12 mouse cellular contexts compared by ENCODE assay signal in genomic region chr1:170845448-170846307, GRCm38 (mm10). TPM values are rescaled to one million over a fixed set of nuclear protein-coding genes. Genes with fewer than 3 reads are reported as not detected.
DNase-seq lines count a peak whose midpoint lies in the region; ATAC-seq and TF ChIP-seq lines count a peak whose summit lies in the region.
"Had no signal": no experiment of that assay in that cellular context is flagged by ENCODE, and none has a peak within 500 bp of the region (broad histone marks: within the 10 kb centered on the region; RNA-seq: fewer than 3 reads in every experiment).

No protein-coding gene starts in this region.

- H3K27ac ChIP-seq in kidney, embryonic 16.5 days (ENCODE audit: low read length): no peak overlapping the region
- H3K27ac ChIP-seq in forebrain, postnatal 0 days (ENCODE audit: low read depth, low read length): no peak overlapping the region
- H3K27ac ChIP-seq: limb, embryonic 12.5 days; neural tube, embryonic 12.5 days had no signal

- no peaks in the 10 kb centered on the region for H3K27me3 ChIP-seq in kidney, embryonic 16.5 days (ENCODE audit: insufficient read depth, low read length)
- no peaks in the 10 kb centered on the region for H3K27me3 ChIP-seq in forebrain, postnatal 0 days (ENCODE audit: insufficient read depth, low read length)
- H3K27me3 ChIP-seq: limb, embryonic 12.5 days; neural tube, embryonic 12.5 days had no signal

- peak; percentile 20 for ATAC-seq in CD4-positive, CD25-positive, alpha-beta regulatory T cell, adult 4 months
- peak; percentile 42; the same call in 1 of the 2 replicates for ATAC-seq in erythroblast, adult 5-6 weeks (replicated peaks; ENCODE audit: low FRiP score, poor library complexity, severe bottlenecking)
- no peak for ATAC-seq in kidney, embryonic 16.5 days (ENCODE audit: low FRiP score, low TSS enrichment)
- ATAC-seq in forebrain, postnatal 0 days: no peak
- ATAC-seq: forebrain, embryonic 14.5 days had no signal

- TF ChIP-seq CTCF in forebrain, postnatal 0 days (IDR thresholded peaks at IDR 0.05; ENCODE audit: low read depth): no peak

- no peak overlapping the region for H3K4me3 ChIP-seq in kidney, embryonic 16.5 days (ENCODE audit: low read length)
- H3K4me3 ChIP-seq in forebrain, postnatal 0 days (ENCODE audit: low read depth, low read length): no peak overlapping the region
- H3K4me3 ChIP-seq: limb, embryonic 12.5 days; neural tube, embryonic 12.5 days had no signal

- DNase-seq in heart, adult 11 months: peak; percentile 95
- no peak for DNase-seq in heart, postnatal 25 days (ENCODE audit: low spot score)
- DNase-seq in liver: peak; percentile 79
- no peak for DNase-seq in adrenal gland, adult 18-20 months (ENCODE audit: low spot score in 2 of 2)
- no peak for DNase-seq in forebrain, postnatal 0 days
- DNase-seq: kidney, adult 9 months had no signal

- no peak overlapping the region for H3K9ac ChIP-seq in kidney, embryonic 16.5 days (replicated peaks; ENCODE audit: low read length)
- no peak overlapping the region for H3K9ac ChIP-seq in forebrain, postnatal 0 days
- H3K9ac ChIP-seq: limb, embryonic 12.5 days; neural tube, embryonic 12.5 days had no signal

- 59% methylated on average over 10 of the region's 10 CpGs for WGBS in kidney, embryonic 16.5 days
- 51% methylated on average over 10 of the region's 10 CpGs for WGBS in forebrain, postnatal 0 days

- H3K36me3 ChIP-seq in kidney, embryonic 16.5 days (ENCODE audit: insufficient read depth, low read length): peaks cover 8% of the 10 kb centered on the region; the same call in 1 of the 2 replicates
- H3K36me3 ChIP-seq in forebrain, postnatal 0 days (ENCODE audit: insufficient read depth): peaks cover 9% of the 10 kb centered on the region

- H3K4me1 ChIP-seq in kidney, embryonic 16.5 days (ENCODE audit: insufficient read depth, low read length): no peaks in the 10 kb centered on the region
- H3K4me1 ChIP-seq in forebrain, postnatal 0 days (ENCODE audit: insufficient read depth): no peaks in the 10 kb centered on the region
- H3K4me1 ChIP-seq: neural tube, embryonic 12.5 days had no signal

- H3K9me3 ChIP-seq in kidney, embryonic 16.5 days (ENCODE audit: low read length): no peaks in the 10 kb centered on the region
- no peaks in the 10 kb centered on the region for H3K9me3 ChIP-seq in forebrain, postnatal 0 days (ENCODE audit: low read length)
- H3K9me3 ChIP-seq: limb, embryonic 12.5 days; neural tube, embryonic 12.5 days had no signal

- no peak overlapping the region for H3K4me2 ChIP-seq in kidney, embryonic 16.5 days (replicated peaks; ENCODE audit: low read depth, low read length)
- H3K4me2 ChIP-seq in forebrain, postnatal 0 days (ENCODE audit: low read depth): no peak overlapping the region
- H3K4me2 ChIP-seq: limb, embryonic 12.5 days; neural tube, embryonic 12.5 days had no signal

- intact Hi-C loops in heart, postnatal 25 days (cut with DNase I): no loop called here

RNA-seq across cellular contexts. Expression of gene Atf6, which starts 21.9 kb away (rescaled TPM):
- total RNA-seq in heart, postnatal 25 days (2021): 10 to 100 TPM; 56.5 to 58.9 TPM
- 1 to 10 TPM; 5.8 to 8.8 TPM for polyA plus RNA-seq in CD4-positive, CD25-positive, alpha-beta regulatory T cell, adult 4 months (2017; shearing (Covaris generic))
- 17.3 and 21.5 TPM in 2 replicates for total RNA-seq in erythroblast, adult 5-6 weeks (2015; ENCODE audit: low replicate concordance)
- 22.6 and 27.2 TPM in 2 replicates for total RNA-seq in erythroblast, adult 5-6 weeks (2017; ENCODE audit: low replicate concordance)
- total RNA-seq in adrenal gland, adult 18-20 months (2021): 10 to 100 TPM; 34.8 to 36.9 TPM
- polyA plus RNA-seq in kidney, embryonic 16.5 days (2015; fragmentation: Nextera tagmentation; extraction: Ambion mirVana): 8.7 and 9.6 TPM in 2 replicates
- total RNA-seq in forebrain, postnatal 0 days (2014; rRNA removed): 14.3 and 18.1 TPM in 2 replicates
- 3.7 and 5.3 TPM in 2 replicates for polyA plus RNA-seq in forebrain, postnatal 0 days (2015; fragmentation: Nextera tagmentation; extraction: Ambion mirVana)

RNA-seq across cellular contexts. Expression of gene Gm26620, which starts 39.2 kb away (rescaled TPM):
- under 1 TPM; 0.31 to 0.34 TPM for total RNA-seq in heart, postnatal 25 days (2021)
- polyA plus RNA-seq in CD4-positive, CD25-positive, alpha-beta regulatory T cell, adult 4 months (2017; shearing (Covaris generic)): not detected
- total RNA-seq in erythroblast, adult 5-6 weeks (2015; ENCODE audit: low replicate concordance): not detected in 2 replicates
- not detected in 2 replicates for total RNA-seq in erythroblast, adult 5-6 weeks (2017; ENCODE audit: low replicate concordance)
- under 1 TPM; 0.51 to 0.53 TPM for total RNA-seq in adrenal gland, adult 18-20 months (2021)
- polyA plus RNA-seq in kidney, embryonic 16.5 days (2015; fragmentation: Nextera tagmentation; extraction: Ambion mirVana): 0.58 and 0.64 TPM in 2 replicates
- 2.4 TPM in 1 of 2 replicates, not detected in the other for total RNA-seq in forebrain, postnatal 0 days (2014; rRNA removed)
- polyA plus RNA-seq in forebrain, postnatal 0 days (2015; fragmentation: Nextera tagmentation; extraction: Ambion mirVana): 0.43 and 0.48 TPM in 2 replicates

RNA-seq across cellular contexts. Expression of gene Dusp12, which starts 39.7 kb away (rescaled TPM):
- 1 to 10 TPM; 6.7 to 7.0 TPM for total RNA-seq in heart, postnatal 25 days (2021)
- 10 to 100 TPM; 14.8 to 16.1 TPM for polyA plus RNA-seq in CD4-positive, CD25-positive, alpha-beta regulatory T cell, adult 4 months (2017; shearing (Covaris generic))
- 1.7 TPM in 1 of 2 replicates, not detected in the other for total RNA-seq in erythroblast, adult 5-6 weeks (2015; ENCODE audit: low replicate concordance)
- total RNA-seq in erythroblast, adult 5-6 weeks (2017; ENCODE audit: low replicate concordance): 1.4 and 1.5 TPM in 2 replicates
- 10 to 100 TPM; 13.5 to 18.2 TPM for total RNA-seq in adrenal gland, adult 18-20 months (2021)
- polyA plus RNA-seq in kidney, embryonic 16.5 days (2015; fragmentation: Nextera tagmentation; extraction: Ambion mirVana): 39.5 and 40.5 TPM in 2 replicates
- 41.0 and 44.2 TPM in 2 replicates for total RNA-seq in forebrain, postnatal 0 days (2014; rRNA removed)
- 37.4 and 39.2 TPM in 2 replicates for polyA plus RNA-seq in forebrain, postnatal 0 days (2015; fragmentation: Nextera tagmentation; extraction: Ambion mirVana)

Comparison
In these comparisons a context has a peak if more than half of its experiments do, and no peak if none do; other contexts are left out.
1. DNase-seq: peak in heart, adult 11 months (single experiment) and liver (single experiment); none in heart, postnatal 25 days (single experiment), adrenal gland, adult 18-20 months (0 of 2) and forebrain, postnatal 0 days (single experiment).
2. ATAC-seq: peak in CD4-positive, CD25-positive, alpha-beta regulatory T cell, adult 4 months (single experiment) and erythroblast, adult 5-6 weeks (single experiment); none in kidney, embryonic 16.5 days (single experiment) and forebrain, postnatal 0 days (single experiment).